Mouse (Mus musculus): ENCODE results near the gene Exoc6b.

Gene Exoc6b

GRCm38 (mm10) chr6:84875869-84876268, 193.4 kb downstream of the Exoc6b start:
- Histone ChIP-seq H3K27me3 (ENCODE audit: control insufficient read depth, insufficient read depth, low read length, poor library complexity, severe bottlenecking) (no peaks in the 10 kb centered on the region), H3K36me3 (ENCODE audit: control insufficient read depth, insufficient read depth, low read length, poor library complexity, severe bottlenecking) (no peaks in the 10 kb centered on the region)
- no peak for DNase-seq (ENCODE audit: low read depth, low spot score)

- no peak for DNase-seq (ENCODE audit: low read depth, low spot score)
- H3K36me3 ChIP-seq (ENCODE audit: control insufficient read depth, insufficient read depth, low read length, poor library complexity, severe bottlenecking) = no peaks in the 10 kb centered on the region
- H3K27me3 ChIP-seq (ENCODE audit: control insufficient read depth, insufficient read depth, low read length, poor library complexity, severe bottlenecking) = no peaks in the 10 kb centered on the region
Measured at GRCm38 (mm10) chr6:84867114-84867513, 202.2 kb downstream of the Exoc6b start.

GRCm38 (mm10) chr6:84864625-84865024, 204.7 kb downstream of the Exoc6b start:
- DNase-seq (ENCODE audit: low read depth, low spot score) = no peak

GRCm38 (mm10) chr6:84863816-84864375, 205.4 kb downstream of the Exoc6b start:
- Histone ChIP-seq H3K27me3 (ENCODE audit: control insufficient read depth, insufficient read depth, low read length, poor library complexity, severe bottlenecking) (no peaks in the 10 kb centered on the region), H3K36me3 (ENCODE audit: control insufficient read depth, insufficient read depth, low read length, poor library complexity, severe bottlenecking) (no peaks in the 10 kb centered on the region)
- DNase-seq (ENCODE audit: low read depth, low spot score) = no peak

More at GRCm38 (mm10) chr6:84864625-84865024, 204.7 kb downstream of the Exoc6b start:
- no peaks in the 10 kb centered on the region for H3K36me3 ChIP-seq (ENCODE audit: control insufficient read depth, insufficient read depth, low read length, poor library complexity, severe bottlenecking)
- H3K27me3 ChIP-seq (ENCODE audit: control insufficient read depth, insufficient read depth, low read length, poor library complexity, severe bottlenecking) = no peaks in the 10 kb centered on the region

- DNase-seq (ENCODE audit: low read depth, low spot score) = no peak
- Histone ChIP-seq H3K36me3 (ENCODE audit: control insufficient read depth, insufficient read depth, low read length, poor library complexity, severe bottlenecking) (0 out of 2 replicates have a peak, but pooled peaks cover 2% of the 10 kb centered on the region), H3K27me3 (ENCODE audit: control insufficient read depth, insufficient read depth, low read length, poor library complexity, severe bottlenecking) (no peaks in the 10 kb centered on the region)
Measured at GRCm38 (mm10) chr6:84845665-84846064, 223.6 kb downstream of the Exoc6b start.

- H3K27me3 ChIP-seq (ENCODE audit: control insufficient read depth, insufficient read depth, low read length, poor library complexity, severe bottlenecking) = no peaks in the 10 kb centered on the region
- no peak for DNase-seq (ENCODE audit: low read depth, low spot score)
Measured at GRCm38 (mm10) chr6:84841138-84841537, 228.2 kb downstream of the Exoc6b start.

GRCm38 (mm10) chr6:84807546-84807945, 261.8 kb downstream of the Exoc6b start:
- no peak for DNase-seq (ENCODE audit: low read depth, low spot score)
- Histone ChIP-seq H3K36me3 (ENCODE audit: control insufficient read depth, insufficient read depth, low read length, poor library complexity, severe bottlenecking) (no peaks in the 10 kb centered on the region), H3K27me3 (ENCODE audit: control insufficient read depth, insufficient read depth, low read length, poor library complexity, severe bottlenecking) (no peaks in the 10 kb centered on the region)

More at GRCm38 (mm10) chr6:84841138-84841537, 228.2 kb downstream of the Exoc6b start:
- H3K36me3 ChIP-seq (ENCODE audit: control insufficient read depth, insufficient read depth, low read length, poor library complexity, severe bottlenecking) = 0 out of 2 replicates have a peak, but pooled peaks cover 2% of the 10 kb centered on the region

GRCm38 (mm10) chr6:84806132-84806730, 263.1 kb downstream of the Exoc6b start:
- DNase-seq (ENCODE audit: low read depth, low spot score) = no peak
- no peaks in the 10 kb centered on the region for H3K27me3 ChIP-seq (ENCODE audit: control insufficient read depth, insufficient read depth, low read length, poor library complexity, severe bottlenecking)
- no peaks in the 10 kb centered on the region for H3K36me3 ChIP-seq (ENCODE audit: control insufficient read depth, insufficient read depth, low read length, poor library complexity, severe bottlenecking)

- Histone ChIP-seq H3K27me3 (ENCODE audit: control insufficient read depth, insufficient read depth, low read length, poor library complexity, severe bottlenecking) (no peaks in the 10 kb centered on the region), H3K36me3 (ENCODE audit: control insufficient read depth, insufficient read depth, low read length, poor library complexity, severe bottlenecking) (no peaks in the 10 kb centered on the region)
- DNase-seq (ENCODE audit: low read depth, low spot score) = no peak
Measured at GRCm38 (mm10) chr6:84798736-84799135, 270.6 kb downstream of the Exoc6b start.

GRCm38 (mm10) chr6:84783994-84784393, 285.3 kb downstream of the Exoc6b start:
- no peaks in the 10 kb centered on the region for H3K27me3 ChIP-seq (ENCODE audit: control insufficient read depth, insufficient read depth, low read length, poor library complexity, severe bottlenecking)
- no peak for DNase-seq (ENCODE audit: low read depth, low spot score)
- no peaks in the 10 kb centered on the region for H3K36me3 ChIP-seq (ENCODE audit: control insufficient read depth, insufficient read depth, low read length, poor library complexity, severe bottlenecking)

GRCm38 (mm10) chr6:84779987-84780386, 289.3 kb downstream of the Exoc6b start:
- Histone ChIP-seq H3K36me3 (ENCODE audit: control insufficient read depth, insufficient read depth, low read length, poor library complexity, severe bottlenecking) (no peaks in the 10 kb centered on the region), H3K27me3 (ENCODE audit: control insufficient read depth, insufficient read depth, low read length, poor library complexity, severe bottlenecking) (no peaks in the 10 kb centered on the region)
- no peak for DNase-seq (ENCODE audit: low read depth, low spot score)

- Histone ChIP-seq H3K36me3 (ENCODE audit: control insufficient read depth, insufficient read depth, low read length, poor library complexity, severe bottlenecking) (no peaks in the 10 kb centered on the region), H3K27me3 (ENCODE audit: control insufficient read depth, insufficient read depth, low read length, poor library complexity, severe bottlenecking) (no peaks in the 10 kb centered on the region)
- no peak for DNase-seq (ENCODE audit: low read depth, low spot score)
Measured at GRCm38 (mm10) chr6:84778970-84779369, 290.3 kb downstream of the Exoc6b start.

- Histone ChIP-seq H3K27me3 (ENCODE audit: control insufficient read depth, insufficient read depth, low read length, poor library complexity, severe bottlenecking) (no peaks in the 10 kb centered on the region), H3K36me3 (ENCODE audit: control insufficient read depth, insufficient read depth, low read length, poor library complexity, severe bottlenecking) (no peaks in the 10 kb centered on the region)
- DNase-seq (ENCODE audit: low read depth, low spot score) = no peak
Measured at GRCm38 (mm10) chr6:84775908-84776307, 293.4 kb downstream of the Exoc6b start.

GRCm38 (mm10) chr6:84755266-84755665, 314.0 kb downstream of the Exoc6b start:
- no peaks in the 10 kb centered on the region for H3K27me3 ChIP-seq (ENCODE audit: control insufficient read depth, insufficient read depth, low read length, poor library complexity, severe bottlenecking)
- DNase-seq (ENCODE audit: low read depth, low spot score) = no peak
- no peaks in the 10 kb centered on the region for H3K36me3 ChIP-seq (ENCODE audit: control insufficient read depth, insufficient read depth, low read length, poor library complexity, severe bottlenecking)

GRCm38 (mm10) chr6:84752806-84753420, 316.4 kb downstream of the Exoc6b start:
- no peaks in the 10 kb centered on the region for H3K27me3 ChIP-seq (ENCODE audit: control insufficient read depth, insufficient read depth, low read length, poor library complexity, severe bottlenecking)
- H3K36me3 ChIP-seq (ENCODE audit: control insufficient read depth, insufficient read depth, low read length, poor library complexity, severe bottlenecking) = no peaks in the 10 kb centered on the region
- no peak for DNase-seq (ENCODE audit: low read depth, low spot score)
